Mouse (Mus musculus): ENCODE measurements around the gene Tmem117.

GRCm38 (mm10) chr15:94903188-94903587 is 274.2 kb downstream of the Tmem117 start:
- no peak for TF ChIP-seq CTCF (conservative IDR thresholded peaks at IDR 0.05; ENCODE audit: insufficient read depth, insufficient read length, low read depth, low read length)
- TF ChIP-seq POLR2A (IDR thresholded peaks at IDR 0.05; ENCODE audit: low read depth, low read length), result no peak
